Mouse (Mus musculus): ENCODE data around the gene Pold4. TPM values are rescaled to one million over a fixed set of nuclear protein-coding genes. Genes with fewer than 3 reads are reported as not detected.

The Pold4 gene
- polyA plus RNA-seq, 1 experiment = not detected

- no peak for TF ChIP-seq POLR2A (IDR thresholded peaks at IDR 0.05; ENCODE audit: insufficient read depth, low read depth, low read length)
- TF ChIP-seq CTCF (IDR thresholded peaks at IDR 0.05; ENCODE audit: insufficient read depth, low read depth, low read length) = no peak
- H3K4me1 ChIP-seq (ENCODE audit: control insufficient read depth, insufficient read depth, low read length) = peaks cover 28% of the 10 kb centered on the region
- peak overlapping the region; percentile 49 for H3K4me3 ChIP-seq (ENCODE audit: insufficient read depth, low read depth, low read length)
- H3K27ac ChIP-seq (ENCODE audit: insufficient read depth, low read depth, low read length) = no peak overlapping the region
- under 1% methylated on average over 64 of the region's 81 CpGs for WGBS
Observed at GRCm38 (mm10) chr19:4214771-4215450, 16.8 kb upstream of the Pold4 start.

DNA sequence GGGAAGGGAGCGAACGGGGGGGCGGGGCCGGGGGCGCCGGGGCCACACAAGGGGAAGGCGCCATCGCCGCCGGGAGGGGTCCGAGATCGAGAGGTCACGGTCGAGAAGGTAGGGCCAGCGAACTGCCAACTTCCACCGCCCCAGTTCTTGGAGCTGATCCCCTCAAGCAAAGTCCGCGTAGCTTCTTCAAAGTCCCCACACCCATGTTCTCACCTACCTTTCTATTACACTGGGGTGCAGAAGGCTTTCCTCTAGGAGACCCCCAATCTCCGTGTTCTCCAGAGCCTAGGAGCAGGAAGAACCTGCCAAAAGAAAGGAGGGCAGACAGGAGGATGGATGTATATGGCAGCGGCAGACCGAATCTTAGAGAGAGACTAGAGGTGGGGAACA, 16.3 kb upstream of the Pold4 start:
- WGBS = 6% methylated on average over 21 of the region's 21 CpGs
- 0 out of 2 replicates have a peak overlapping the region, but pooled peaks have one; percentile 49 for H3K4me3 ChIP-seq (ENCODE audit: insufficient read depth, low read depth, low read length)
- H3K27ac ChIP-seq (ENCODE audit: insufficient read depth, low read depth, low read length) = no peak overlapping the region
- peaks cover 28% of the 10 kb centered on the region for H3K4me1 ChIP-seq (ENCODE audit: control insufficient read depth, insufficient read depth, low read length)
- TF ChIP-seq CTCF (IDR thresholded peaks at IDR 0.05; ENCODE audit: insufficient read depth, low read depth, low read length) (no peak), POLR2A (IDR thresholded peaks at IDR 0.05; ENCODE audit: insufficient read depth, low read depth, low read length) (no peak)

DNA sequence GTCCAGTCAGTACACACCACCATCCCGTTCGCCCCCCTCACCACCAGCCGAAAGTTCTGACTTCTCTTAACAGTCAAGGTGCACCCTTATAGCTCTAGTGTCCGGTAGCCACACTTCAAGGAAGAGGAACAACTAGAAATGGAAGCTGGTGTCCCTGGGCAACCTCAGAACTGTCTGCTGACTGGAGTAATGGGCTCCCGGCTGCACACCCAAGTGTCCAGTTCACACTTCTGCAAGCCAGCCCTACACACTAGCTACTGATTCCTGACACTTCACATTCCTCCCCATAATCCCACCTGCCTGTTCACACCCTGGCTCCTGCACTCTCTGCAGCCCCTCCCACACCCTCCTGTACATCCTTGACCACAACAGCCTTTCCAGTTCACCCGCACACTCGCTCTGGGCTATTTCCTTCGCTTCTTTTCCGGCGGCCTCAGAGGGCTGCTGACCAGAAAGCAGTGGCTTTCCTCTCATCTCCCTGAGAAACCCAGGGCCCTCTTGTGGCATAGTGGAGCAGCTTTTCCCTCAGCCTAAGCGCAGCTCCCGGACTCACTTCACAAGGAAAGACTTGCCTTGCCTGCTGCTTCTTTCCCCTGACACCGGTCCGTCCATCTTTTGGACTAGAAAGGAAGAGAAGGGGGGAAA, 15.5 kb upstream of the Pold4 start:
- Histone ChIP-seq H3K27ac (ENCODE audit: insufficient read depth, low read depth, low read length) (no peak overlapping the region), H3K4me3 (ENCODE audit: insufficient read depth, low read depth, low read length) (no peak overlapping the region), H3K4me1 (ENCODE audit: control insufficient read depth, insufficient read depth, low read length) (peaks cover 33% of the 10 kb centered on the region)
- TF ChIP-seq POLR2A (IDR thresholded peaks at IDR 0.05; ENCODE audit: insufficient read depth, low read depth, low read length) (no peak), CTCF (IDR thresholded peaks at IDR 0.05; ENCODE audit: insufficient read depth, low read depth, low read length) (no peak)
- 33% methylated on average over 14 of the region's 14 CpGs for WGBS

- 40% methylated on average over 5 of the region's 5 CpGs for WGBS
- no peak for TF ChIP-seq CTCF (IDR thresholded peaks at IDR 0.05; ENCODE audit: insufficient read depth, low read depth, low read length)
- H3K4me3 ChIP-seq (ENCODE audit: insufficient read depth, low read depth, low read length) = no peak overlapping the region
Observed at GRCm38 (mm10) chr19:4217140-4217539, 14.6 kb upstream of the Pold4 start.

DNA sequence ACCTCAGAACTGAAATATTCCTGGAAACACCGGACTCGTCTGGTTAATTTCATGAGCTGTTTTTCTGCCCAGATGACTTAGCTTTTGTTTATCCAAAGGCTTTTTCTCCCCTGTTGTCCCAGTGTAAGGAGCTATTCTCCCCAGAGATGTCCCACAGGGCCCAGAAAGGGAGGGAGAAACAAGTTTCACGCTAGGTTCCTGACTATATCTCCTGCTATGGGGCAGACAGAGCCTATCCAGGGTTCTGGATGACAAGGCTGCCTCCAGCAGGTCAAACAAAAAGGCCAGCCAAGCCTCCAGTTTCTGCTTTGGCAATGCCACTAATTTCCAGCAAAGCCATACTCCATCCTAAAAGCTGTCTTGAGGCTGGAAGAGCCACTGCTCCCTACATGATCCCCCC, 13.8 kb upstream of the Pold4 start:
- no peak overlapping the region for H3K27ac ChIP-seq (ENCODE audit: insufficient read depth, low read depth, low read length)
- no peak for TF ChIP-seq POLR2A (IDR thresholded peaks at IDR 0.05; ENCODE audit: insufficient read depth, low read depth, low read length)
- H3K4me3 ChIP-seq (ENCODE audit: insufficient read depth, low read depth, low read length) = no peak overlapping the region
- 69% methylated on average over 3 of the region's 3 CpGs for WGBS
- peaks cover 33% of the 10 kb centered on the region for H3K4me1 ChIP-seq (ENCODE audit: control insufficient read depth, insufficient read depth, low read length)

More at GRCm38 (mm10) chr19:4217140-4217539, 14.6 kb upstream of the Pold4 start:
- no peak overlapping the region for H3K27ac ChIP-seq (ENCODE audit: insufficient read depth, low read depth, low read length)
- H3K4me1 ChIP-seq (ENCODE audit: control insufficient read depth, insufficient read depth, low read length) = peaks cover 33% of the 10 kb centered on the region

DNA sequence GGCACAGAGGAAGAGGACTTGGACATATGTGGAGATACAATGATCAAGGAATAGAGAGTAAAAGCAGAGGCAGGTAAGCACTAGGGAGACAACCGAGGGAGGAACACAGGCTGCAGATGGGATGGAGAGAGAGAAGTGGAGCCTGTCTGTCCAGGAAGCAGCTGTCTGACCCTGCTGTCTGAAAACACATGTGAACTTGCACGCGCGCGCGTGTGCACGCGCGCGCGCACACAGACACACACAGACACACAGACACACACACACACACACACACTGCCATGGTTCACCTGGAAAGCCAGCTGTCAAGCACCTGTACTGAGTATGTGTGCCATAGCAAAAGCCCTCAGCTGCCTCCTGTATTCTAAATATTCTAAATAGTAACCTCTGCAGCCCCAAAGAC, 13.4 kb upstream of the Pold4 start:
- H3K4me3 ChIP-seq (ENCODE audit: insufficient read depth, low read depth, low read length) = no peak overlapping the region
- WGBS = 90% methylated on average over 11 of the region's 11 CpGs
- TF ChIP-seq POLR2A (IDR thresholded peaks at IDR 0.05; ENCODE audit: insufficient read depth, low read depth, low read length) (no peak), CTCF (IDR thresholded peaks at IDR 0.05; ENCODE audit: insufficient read depth, low read depth, low read length) (no peak)
- no peak overlapping the region for H3K27ac ChIP-seq (ENCODE audit: insufficient read depth, low read depth, low read length)
- H3K4me1 ChIP-seq (ENCODE audit: control insufficient read depth, insufficient read depth, low read length) = peaks cover 30% of the 10 kb centered on the region

- Histone ChIP-seq H3K4me3 (ENCODE audit: insufficient read depth, low read depth, low read length) (no peak overlapping the region), H3K4me1 (ENCODE audit: control insufficient read depth, insufficient read depth, low read length) (peaks cover 25% of the 10 kb centered on the region), H3K27ac (ENCODE audit: insufficient read depth, low read depth, low read length) (no peak overlapping the region)
- TF ChIP-seq POLR2A (IDR thresholded peaks at IDR 0.05; ENCODE audit: insufficient read depth, low read depth, low read length) = no peak
- TF ChIP-seq CTCF (IDR thresholded peaks at IDR 0.05; ENCODE audit: insufficient read depth, low read depth, low read length) = no peak
- WGBS = 93% methylated on average over 1 of the region's 1 CpGs
Observed at GRCm38 (mm10) chr19:4218784-4219183, 12.9 kb upstream of the Pold4 start.

DNA sequence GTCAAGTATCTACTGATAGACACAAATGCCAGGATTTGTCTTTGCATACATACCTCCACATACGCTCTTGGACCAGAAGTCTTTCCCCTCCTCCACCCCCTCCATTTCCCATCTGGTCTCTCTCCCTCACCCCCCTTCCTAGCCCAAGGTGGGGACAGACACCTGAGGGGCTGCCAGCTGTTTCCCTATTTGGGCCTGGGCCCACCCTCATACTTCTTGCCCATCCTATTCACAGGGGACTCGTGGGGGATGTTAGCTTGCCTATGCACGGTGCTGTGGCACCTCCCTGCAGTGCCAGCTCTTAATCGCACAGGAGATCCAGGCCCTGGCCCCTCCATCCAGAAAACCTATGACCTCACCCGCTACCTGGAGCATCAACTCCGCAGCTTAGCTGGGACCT, 11.8 kb upstream of the Pold4 start:
- H3K27ac ChIP-seq (ENCODE audit: insufficient read depth, low read depth, low read length) = no peak overlapping the region
- no peak overlapping the region for H3K4me3 ChIP-seq (ENCODE audit: insufficient read depth, low read depth, low read length)
- WGBS = 90% methylated on average over 6 of the region's 6 CpGs
- TF ChIP-seq POLR2A (IDR thresholded peaks at IDR 0.05; ENCODE audit: insufficient read depth, low read depth, low read length) (no peak), CTCF (IDR thresholded peaks at IDR 0.05; ENCODE audit: insufficient read depth, low read depth, low read length) (no peak)
- peaks cover 13% of the 10 kb centered on the region for H3K4me1 ChIP-seq (ENCODE audit: control insufficient read depth, insufficient read depth, low read length)

DNA sequence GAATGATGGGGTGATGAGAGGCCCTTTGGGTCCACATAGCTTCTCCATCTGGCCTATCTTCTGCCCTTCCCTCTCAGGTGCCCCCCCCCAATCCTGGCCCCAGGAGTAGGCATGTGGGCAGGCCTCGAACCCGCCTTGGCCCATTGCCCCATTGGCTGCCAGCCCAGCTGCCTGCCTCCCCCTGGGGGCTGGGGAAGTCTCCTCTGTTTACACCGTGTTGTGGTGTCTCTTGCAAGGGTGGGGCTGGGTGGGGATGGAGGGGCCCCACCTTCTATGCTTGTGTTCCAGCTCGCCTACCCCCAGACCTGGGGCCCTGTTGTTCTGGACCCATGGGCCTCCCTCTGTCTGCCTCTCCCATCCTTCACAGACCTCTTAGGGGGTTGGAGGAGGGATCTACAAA, 11.3 kb upstream of the Pold4 start:
- WGBS = 44% methylated on average over 4 of the region's 4 CpGs
- Histone ChIP-seq H3K4me1 (ENCODE audit: control insufficient read depth, insufficient read depth, low read length) (peaks cover 10% of the 10 kb centered on the region), H3K27ac (ENCODE audit: insufficient read depth, low read depth, low read length) (no peak overlapping the region), H3K4me3 (ENCODE audit: insufficient read depth, low read depth, low read length) (no peak overlapping the region)
- no peak for TF ChIP-seq CTCF (IDR thresholded peaks at IDR 0.05; ENCODE audit: insufficient read depth, low read depth, low read length)

All from olfactory bulb, adult 2 months (tissue).